Mouse (Mus musculus): ENCODE data around the gene Plagl2. TPM values are rescaled to one million over a fixed set of nuclear protein-coding genes. Genes with fewer than 3 reads are reported as not detected.

Plagl2 gene
- total RNA-seq, 2 experiments from 2014 or later: 6.8 to 8.6 TPM

DNA sequence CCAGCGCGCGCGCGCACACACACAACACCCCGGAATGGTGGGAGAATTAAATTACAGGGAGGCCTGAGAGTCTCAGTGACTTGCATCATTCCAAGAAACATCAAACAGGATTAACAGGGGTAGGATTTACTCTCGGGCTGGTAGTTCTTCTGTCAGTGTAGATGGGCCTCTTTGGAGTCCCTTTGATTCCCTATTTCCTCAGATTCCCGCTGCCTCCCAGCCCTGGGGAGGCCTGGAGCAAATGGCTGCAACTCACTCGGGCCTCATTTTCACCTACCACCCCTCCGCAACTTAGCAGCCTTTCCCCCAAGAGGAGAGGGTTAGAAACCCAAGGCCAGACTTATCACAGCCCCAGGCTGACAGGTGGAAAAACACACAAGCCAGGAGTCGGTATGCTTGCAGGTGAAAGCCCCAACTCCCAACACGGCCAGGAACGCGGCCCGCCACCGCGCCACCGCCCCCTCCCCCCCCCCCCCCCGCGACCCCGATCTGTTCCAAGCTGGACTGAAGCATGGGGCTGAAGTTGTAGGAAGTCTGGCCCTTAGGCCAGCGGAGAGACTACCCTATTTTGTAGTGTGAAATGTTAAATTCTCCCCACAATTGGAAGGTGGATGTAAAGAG, 1.3 kb downstream of the Plagl2 start:
- intact Hi-C loops (cut with DNase I): no loop called here
- DNase-seq: no peak

DNA sequence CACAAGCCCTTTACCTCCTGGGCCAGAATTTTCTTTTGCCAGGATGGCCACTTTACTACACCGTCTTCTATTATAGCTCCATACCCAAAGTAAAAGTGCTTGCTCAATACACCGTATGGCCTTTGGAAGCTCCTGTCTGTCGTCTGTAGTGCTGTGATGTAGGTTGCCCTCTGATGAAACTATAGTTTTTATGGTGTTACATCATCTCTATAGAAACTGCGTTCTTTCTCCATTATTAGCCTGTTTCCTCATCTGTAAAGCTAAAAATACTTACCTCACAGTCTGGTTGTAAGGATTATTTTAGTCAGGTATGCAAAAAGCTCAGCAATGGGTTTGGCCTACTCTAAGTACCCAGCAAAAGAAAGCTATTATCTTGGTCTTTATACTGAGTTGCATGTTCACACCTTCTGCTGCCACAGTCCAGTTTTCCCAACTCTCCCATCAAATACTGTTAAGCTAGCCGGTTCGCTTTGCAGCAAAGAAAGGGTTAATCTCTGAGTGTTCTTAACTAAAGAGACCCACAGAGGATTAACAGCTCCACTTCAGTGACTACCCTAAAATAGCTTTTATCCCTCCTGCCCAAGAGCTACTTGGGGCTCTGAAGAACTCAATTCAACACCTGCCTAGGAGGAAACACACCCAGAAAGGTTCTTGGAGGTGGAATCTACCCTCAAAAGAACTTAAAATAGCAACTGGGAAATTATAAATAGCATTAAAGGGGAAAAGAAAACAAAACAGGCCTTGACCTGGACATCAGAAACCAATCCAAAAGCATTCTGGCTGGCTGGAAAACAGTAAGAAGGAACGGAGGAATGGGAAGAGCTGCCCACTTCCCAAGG, 2.0 kb downstream of the Plagl2 start:
- intact Hi-C loops (cut with DNase I): no loop called here
- no peak for DNase-seq

DNA sequence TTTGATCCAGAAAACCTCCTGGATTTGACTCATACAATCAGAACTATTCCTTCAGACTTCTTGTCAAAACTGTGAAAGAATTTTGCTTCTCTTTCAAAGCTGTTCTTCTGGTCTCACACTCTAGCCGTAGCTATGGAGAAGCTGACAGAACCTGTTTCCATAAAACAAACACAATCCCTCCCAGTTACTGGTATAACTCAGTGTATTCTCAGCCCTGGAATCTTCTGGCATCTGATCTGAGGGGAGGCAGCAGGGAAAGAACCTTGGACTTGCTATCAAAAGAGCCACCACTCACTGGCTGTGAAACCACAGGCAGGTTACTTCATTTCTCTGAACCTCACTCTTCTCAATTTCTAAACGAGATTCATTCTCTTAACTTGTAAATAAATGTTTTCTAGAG, 2.8 kb downstream of the Plagl2 start:
- DNase-seq: no peak
- intact Hi-C loops (cut with DNase I): no loop called here

DNA sequence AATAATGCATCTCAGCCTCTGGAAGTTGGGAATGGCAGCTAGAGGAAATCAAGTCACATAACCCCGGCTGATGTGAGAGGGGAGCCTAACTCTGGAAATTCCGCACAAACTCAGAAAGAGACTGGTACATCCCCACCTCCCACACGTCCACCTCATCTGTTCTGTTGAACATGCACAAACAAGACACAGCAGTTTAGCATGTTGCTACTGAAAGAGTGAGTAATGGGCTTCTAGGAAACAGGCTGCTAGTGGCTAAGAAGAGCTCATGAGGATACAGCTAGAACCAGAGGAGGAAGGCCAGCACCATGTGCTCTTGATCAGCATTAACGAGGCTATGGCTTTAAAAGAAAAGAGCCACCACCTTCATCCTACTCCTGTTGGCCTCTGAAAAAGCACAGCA, 3.3 kb downstream of the Plagl2 start:
- intact Hi-C loops (cut with DNase I): no loop called here
- no peak for DNase-seq

DNA sequence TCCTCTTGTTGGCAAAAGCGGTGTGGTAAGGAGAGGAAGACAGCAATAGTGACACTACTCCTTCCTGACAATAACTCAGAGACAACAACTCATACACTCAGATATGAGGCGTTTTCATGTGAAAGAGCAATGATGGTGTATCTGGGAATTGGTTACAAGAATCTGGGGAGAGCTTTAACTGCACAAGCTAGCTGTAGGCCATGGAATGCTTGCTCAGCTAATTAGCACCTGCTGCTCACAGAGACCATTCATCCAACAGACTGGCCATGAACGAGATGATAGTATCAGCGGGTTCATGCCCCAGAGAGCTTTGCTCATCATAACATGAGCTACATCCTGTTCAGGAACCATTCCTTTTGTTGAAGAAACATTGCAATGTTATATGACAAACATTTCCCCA, 4.0 kb downstream of the Plagl2 start:
- intact Hi-C loops (cut with DNase I): no loop called here
- no peak for DNase-seq

DNA sequence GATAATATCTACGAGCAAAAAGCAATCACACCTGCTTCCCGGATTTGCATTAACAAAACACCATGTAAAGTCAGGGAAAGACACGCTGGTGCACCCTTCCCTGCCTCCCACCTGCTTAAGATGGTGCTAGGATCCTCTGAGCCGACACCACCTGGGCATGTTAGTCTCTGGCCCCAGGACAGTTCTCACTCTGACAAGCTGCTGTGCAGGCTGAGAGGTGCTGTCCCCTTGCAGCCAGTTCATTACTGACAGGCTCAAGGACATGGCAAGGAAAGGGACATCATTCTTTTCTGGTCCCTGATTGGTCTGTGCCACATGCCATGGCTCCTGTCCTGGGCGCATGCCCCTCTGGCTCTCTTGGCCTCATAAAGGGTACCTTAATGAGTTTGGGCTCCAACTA, 12.7 kb downstream of the Plagl2 start:
- DNase-seq: no peak
- intact Hi-C loops (cut with DNase I): no loop called here

DNA sequence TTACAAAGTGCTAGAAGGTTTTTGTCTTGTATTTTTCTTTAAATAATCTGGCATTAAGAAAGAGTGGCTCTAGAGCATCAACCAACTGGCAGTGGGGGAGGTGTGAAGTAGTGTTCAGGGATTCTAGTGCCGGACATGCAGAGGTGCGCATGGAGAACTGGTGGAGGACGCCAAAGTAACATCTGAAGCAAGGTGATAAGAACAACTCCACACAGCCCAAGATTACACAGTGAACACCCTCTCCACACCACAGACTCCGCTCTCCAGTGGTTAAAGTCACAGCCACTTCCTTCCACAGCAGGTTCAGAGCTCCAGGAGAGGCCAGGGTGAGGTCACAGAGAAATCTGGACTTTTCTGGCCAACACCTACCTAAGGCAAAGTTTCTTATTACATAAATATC, 13.3 kb downstream of the Plagl2 start:
- DNase-seq: no peak
- intact Hi-C loops (cut with DNase I): no loop called here

DNA sequence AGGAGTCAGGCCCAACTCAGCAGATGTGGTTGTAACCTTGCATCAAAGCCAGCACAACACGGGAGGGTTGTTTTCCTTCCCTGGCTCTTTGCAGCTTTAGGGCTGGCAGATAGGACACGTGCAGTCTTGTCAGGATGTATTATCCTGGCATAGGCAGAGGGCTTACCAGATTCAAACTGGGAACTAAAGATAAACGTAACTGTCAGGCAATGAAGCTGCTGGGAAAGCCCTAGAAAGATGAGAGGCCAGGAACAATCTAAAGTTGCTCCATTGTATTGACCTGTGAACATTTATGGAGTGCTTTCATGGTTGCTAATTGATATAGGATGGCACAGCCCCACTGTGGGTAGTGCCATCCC, 15.7 kb downstream of the Plagl2 start:
- intact Hi-C loops (cut with DNase I): no loop called here
- no peak for DNase-seq

DNA sequence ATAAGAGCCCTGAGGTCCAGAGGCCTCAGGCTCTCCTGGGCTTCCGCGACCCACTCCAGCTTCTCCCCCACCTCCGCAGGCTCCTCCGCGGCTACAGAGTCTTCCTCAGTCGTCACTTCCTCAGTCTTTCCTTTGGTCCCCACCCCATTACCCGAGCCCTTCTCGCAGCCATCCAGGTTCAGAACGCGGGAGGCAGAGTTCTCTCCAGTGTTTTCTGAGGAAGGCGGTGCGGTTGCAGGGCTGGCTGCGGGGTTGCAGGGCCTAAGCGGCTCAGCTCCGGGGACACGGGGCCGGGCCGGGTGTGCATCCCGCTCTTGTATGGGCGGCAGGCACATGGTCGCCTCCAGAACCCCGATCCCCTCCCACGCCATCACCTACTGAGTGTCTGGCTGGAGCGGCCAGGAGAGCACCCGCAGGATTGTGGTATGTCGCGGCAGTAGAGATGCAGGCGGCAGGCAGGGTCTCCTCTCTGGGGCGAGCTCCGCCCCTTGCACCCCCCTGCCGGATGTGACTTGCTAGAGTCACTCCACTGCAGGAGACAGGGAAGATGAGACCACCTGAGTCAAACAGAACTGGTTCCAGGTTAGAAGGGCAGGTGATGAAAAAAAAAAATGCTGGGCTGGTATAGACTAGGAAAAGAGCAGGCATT, 16.2 kb downstream of the Plagl2 start, which contains the start of gene Tspyl3:
Tspyl3 (minus strand) TSS at position 496 of the 649 bp plus-strand sequence.
- peak; percentile 60 for DNase-seq
- intact Hi-C loops (cut with DNase I): no loop called here

DNA sequence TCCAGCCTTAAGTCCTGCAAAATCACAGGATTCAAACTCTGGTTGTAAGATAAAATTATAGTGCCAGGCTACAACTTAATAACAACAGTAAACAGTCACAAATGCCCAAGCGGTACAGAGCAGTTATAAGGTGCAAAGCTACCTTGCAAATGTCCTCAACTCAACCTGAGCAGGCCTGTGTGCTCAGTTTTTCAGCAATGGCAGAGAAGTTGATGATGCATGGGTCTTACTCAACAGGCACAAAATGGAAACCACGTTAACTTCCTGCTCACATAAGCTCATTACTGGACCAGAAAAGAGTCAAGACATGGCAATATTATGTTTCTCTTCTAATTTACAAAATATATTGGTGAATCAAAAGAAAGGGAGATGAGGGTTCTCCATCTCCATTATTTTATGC, 18.7 kb downstream of the Plagl2 start:
- DNase-seq: no peak
- intact Hi-C loops (cut with DNase I): no loop called here

DNA sequence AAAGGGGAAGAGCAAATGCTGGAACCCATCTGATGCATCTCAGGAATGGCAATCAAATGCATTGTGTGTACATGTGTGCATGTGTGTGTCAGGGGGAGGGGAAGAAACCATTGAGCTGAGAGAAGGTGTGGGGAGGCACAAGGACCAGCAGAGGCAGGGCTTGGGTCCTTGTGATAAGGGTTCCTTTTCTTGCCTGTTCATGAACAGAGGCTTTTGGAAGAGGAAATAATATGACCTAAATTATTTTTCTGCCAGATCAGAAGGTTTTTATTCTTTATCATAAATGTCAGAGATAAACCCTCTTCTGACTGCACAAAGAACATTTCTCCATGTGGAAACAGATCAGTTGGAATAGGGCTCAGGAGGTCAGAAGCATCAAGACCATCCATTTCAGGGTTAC, 19.1 kb downstream of the Plagl2 start:
- no peak for DNase-seq
- intact Hi-C loops (cut with DNase I): no loop called here

DNA sequence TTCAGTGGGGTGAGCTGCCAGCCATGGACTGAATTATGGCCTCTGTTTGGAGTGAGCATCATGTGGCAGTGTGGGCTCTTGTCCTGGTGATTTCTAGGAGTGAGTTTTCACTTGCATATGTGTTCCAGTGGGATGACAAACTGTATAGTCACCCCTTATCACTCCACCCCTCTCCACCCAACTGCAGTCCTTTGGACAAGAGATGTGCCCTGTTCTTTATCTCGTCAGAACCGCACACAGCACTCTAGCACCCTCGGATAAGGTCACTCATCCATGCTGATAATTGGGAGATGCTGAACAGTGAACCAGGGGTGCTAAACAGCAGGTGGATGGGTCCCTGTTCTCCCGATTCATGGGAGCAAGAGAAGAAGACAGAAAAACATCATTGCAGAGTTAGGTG, 19.6 kb downstream of the Plagl2 start:
- intact Hi-C loops (cut with DNase I): no loop called here
- no peak for DNase-seq

DNA sequence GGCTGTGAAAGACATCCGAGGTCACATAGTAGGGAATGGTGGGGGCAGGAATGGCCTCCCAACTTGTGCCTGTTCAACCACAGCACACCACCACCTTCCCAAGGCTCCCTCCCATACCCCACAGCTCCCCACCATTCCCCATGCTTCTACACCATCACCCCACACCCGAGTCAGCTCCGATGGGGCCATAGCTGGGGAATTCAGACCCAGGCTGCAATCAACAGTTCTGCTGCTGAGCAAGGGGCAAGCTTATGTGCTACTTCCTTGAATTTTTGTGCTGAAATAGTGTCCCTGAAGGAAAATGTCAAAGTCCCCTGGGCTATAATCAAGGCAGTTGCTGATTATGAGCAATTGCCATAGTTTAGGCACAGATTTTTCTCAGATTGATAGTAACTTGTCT, 22.7 kb downstream of the Plagl2 start:
- intact Hi-C loops (cut with DNase I): no loop called here
- DNase-seq: no peak

DNA sequence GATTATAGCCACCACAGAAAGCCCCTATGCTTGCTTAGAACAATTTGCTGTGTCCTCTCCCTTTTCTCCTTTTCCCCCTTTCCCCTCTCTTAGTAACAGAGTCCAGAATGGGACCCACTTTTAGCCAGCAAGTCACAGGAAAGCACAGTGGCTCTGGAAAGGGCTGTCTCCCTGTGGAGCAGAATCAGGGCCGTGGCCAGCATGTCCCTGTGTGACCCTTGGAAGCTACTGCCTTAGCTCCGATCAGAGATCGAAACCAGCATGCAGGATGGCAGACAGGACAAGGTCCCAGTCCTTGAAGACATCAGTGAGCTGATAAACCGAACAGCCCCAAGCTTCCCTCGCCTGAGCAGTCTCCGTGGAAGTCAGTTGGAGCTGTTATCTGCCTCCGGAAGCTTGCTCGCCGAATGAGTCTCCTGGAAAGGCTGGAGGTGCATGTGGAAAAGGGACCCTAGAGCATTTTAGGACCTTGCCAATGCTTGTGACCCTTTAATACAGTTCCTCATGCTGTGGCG, 23.3 kb downstream of the Plagl2 start:
- no peak for DNase-seq
- intact Hi-C loops (cut with DNase I): no loop called here

DNA sequence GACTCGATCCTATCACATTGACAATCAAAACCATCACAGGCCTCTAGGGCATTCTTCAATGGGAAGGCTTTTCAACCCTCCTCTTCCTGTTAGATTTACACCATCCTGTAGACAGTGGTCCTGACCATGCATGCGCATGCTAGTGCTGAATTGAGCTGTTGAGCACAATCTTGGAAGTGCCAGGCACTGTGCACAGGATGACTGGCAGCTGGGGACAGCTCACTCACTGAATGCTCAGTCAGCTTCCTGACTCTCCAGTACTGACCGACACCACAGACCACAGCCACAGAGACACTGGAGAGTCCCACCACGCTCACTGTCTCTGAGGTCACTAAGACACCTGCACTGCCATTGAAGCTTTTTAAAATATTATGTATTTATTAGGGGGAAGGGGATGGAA, 25.8 kb downstream of the Plagl2 start:
- intact Hi-C loops (cut with DNase I): no loop called here
- no peak for DNase-seq

DNA sequence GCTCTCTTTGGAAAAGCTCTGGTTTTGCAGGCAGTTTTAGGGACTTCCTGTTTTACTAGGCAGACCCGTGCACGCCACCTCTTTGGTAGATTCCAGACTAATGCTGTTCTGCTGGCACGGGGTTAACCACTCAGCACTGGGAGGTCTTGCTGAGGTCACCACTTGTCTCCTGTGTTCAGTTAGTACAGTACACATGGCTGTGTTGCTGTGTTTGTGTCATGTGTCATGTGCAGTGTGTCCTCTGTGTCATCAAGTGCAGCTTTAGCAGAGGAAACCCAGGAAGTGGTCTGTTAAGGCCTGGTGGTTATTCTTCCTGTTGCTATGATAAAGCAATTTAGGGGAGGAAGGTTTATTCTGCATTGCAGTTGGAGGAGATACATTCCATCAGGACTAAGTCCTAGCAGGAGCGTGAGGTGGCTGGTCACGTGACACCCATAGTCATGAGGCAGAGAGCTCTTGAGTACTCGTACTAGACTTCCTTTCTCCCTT, 26.4 kb downstream of the Plagl2 start:
- no peak for DNase-seq
- intact Hi-C loops (cut with DNase I): no loop called here

DNA sequence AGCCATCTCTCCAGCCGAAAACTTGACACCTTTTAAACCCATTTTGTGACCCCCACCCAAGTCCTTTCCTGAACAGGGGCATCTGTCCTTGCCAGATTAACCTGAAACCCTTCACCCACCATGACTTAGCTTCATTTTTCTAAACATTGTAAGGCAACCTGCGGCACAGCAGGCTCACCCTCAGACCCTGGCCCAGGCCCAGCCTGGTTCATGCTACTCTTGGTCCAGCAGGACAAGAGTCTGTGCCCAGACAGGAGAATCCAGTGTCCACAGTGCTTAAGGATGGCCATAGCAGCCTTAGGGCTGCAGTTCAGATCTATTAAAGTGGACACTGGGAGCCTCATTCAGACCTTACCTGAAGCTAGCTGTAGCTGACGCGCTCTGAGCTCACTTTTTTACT, 27.9 kb downstream of the Plagl2 start:
- intact Hi-C loops (cut with DNase I): no loop called here
- no peak for DNase-seq

DNA sequence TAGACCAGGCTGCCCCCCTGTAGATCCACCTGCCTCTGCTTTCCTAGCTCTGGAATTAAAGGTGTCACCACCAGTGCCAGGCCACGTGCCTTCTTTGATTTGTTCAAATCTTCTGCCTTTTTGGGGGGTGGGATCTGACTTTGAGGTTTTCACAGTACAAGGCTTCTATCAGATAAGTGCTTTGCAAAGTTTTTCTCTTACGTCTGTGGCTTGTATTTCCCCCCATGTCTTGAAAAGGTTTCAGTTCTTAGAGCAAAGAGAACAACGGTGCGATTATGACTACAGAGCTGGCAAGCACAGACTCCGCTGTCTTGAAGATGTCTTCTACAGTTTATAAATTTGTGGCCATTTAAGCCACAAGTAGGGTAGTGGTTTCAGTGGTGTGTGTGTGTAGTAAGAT, 29.8 kb downstream of the Plagl2 start:
- intact Hi-C loops (cut with DNase I): no loop called here
- no peak for DNase-seq

DNA sequence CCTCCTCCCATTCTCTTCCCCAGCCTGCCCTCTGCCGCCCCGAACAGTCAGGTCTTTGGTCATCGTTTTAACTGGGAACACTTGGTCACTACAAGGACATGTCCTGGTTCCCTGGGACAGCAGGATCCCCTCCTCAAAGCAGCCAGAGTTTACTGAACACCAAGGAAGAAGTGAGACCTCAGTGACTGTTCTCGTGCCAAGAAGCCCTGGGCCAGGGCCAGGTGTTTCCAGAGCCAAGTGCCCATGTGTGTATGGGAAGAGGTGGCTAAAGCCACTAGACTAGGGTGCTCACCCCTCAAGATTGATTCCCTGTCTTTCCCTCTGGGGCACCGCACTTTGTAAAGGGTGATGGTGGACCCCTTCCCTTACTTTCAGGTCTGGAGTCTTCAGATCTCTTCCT, 31.9 kb downstream of the Plagl2 start:
- peak; percentile 49 for DNase-seq
- intact Hi-C loops (cut with DNase I): no loop called here

DNA sequence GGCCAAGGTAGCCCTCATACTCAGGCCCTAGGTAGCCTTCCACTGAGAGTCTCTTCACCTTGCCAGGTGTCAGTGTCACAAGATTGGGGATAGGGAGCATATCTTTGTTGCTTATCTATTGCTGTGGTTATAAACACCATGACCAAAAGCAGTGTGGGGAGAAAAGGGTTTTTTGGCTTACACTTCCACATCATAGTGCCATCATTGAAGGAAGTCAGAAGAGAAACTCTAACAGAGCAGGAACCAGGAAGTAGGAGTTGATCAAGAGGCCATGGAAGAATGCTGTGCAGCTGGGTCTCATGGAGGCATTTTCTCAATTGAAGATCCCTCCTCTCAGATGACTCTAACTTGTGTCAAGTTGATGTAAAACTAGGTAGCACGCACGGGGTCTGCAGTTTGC, 33.1 kb downstream of the Plagl2 start:
- no peak for DNase-seq
- intact Hi-C loops (cut with DNase I): no loop called here

DNA sequence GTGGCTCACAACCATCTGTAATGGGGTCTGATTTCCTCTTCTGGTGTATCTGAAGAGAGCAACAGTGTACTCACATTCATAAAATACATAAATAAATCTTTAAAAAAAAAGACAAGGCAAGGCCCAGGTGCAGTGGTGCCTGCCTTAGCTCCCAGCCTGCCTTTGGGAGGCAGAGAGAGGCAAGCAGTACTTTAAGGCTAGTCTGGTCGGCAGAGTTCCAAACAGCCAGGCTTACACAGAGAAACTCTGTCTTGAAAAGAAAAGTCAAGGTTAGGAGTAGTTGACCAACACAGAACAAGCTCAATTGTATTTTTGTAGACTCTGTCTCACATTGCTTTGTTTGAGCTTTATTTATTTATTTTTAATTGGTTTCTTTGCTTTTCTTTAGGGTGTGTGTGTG, 38.5 kb downstream of the Plagl2 start:
- DNase-seq: no peak
- intact Hi-C loops (cut with DNase I): no loop called here

DNA sequence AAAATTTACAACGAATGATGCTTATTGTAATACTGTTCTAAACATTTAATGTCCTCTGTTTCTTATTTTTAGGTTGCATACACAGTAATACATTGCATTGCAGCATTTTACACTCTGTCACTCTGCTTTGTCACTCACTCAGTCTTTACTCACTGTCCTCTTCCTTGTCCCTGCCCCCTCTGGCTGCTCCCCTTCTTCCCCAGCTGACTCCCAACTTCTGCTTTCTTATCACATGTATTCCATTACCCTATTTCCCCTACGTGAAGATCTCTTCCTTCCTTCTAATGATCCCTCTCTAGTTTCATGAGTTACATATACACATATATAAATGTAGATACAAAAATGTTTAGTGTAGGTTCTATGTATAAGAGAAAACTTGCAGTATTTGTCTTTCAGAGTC, 42.1 kb downstream of the Plagl2 start:
- intact Hi-C loops (cut with DNase I): no loop called here

More for the DNA sequence above, 42.1 kb downstream of the Plagl2 start:
- DNase-seq: no peak
